Mouse (Mus musculus) kidney, adult 2 months (tissue): ENCODE results near the gene Rapgef2. TPM values are rescaled to one million over a fixed set of nuclear protein-coding genes. Genes with fewer than 3 reads are reported as not detected.

ENCODE experiments used
- DNase-seq: peaks from one replicate; pipeline ENCODE4 v3.0.0; 2021
- H3K27ac ChIP-seq: fragments of 200-500 bp; 2 replicates; pipeline ENCODE4 v1.5.1; 2012; ENCODE audit warnings: low read depth, low read length, control low read depth, inconsistent platforms; ENCODE audit not compliant: insufficient read depth
- H3K27me3 ChIP-seq: fragments of 200-500 bp; replicated peaks from 2 replicates; pipeline ENCODE4 v1.6.1; 2012; ENCODE audit warnings: mild to moderate bottlenecking, moderate library complexity, low read length, inconsistent platforms; ENCODE audit not compliant: control insufficient read depth, insufficient read depth
- H3K36me3 ChIP-seq: fragments of 200-500 bp; 2 replicates; pipeline ENCODE4 v1.6.1; 2012; ENCODE audit warnings: mild to moderate bottlenecking, moderate library complexity, low read length, inconsistent platforms; ENCODE audit not compliant: control insufficient read depth, insufficient read depth
- H3K4me1 ChIP-seq: fragments of 200-500 bp; 2 replicates; pipeline ENCODE4 v1.6.1; 2011; ENCODE audit warnings: low read length; ENCODE audit not compliant: control insufficient read depth, insufficient read depth
- H3K4me3 ChIP-seq: fragments of 200-500 bp; 2 replicates; pipeline ENCODE4 v1.5.1; 2011; ENCODE audit warnings: mild to moderate bottlenecking, low read depth, low read length, control low read depth; ENCODE audit not compliant: insufficient read depth
- CTCF ChIP-seq: fragments of 200-500 bp; conservative IDR thresholded peaks from 2 replicates; pipeline ENCODE4 v1.5.1; 2011; ENCODE audit warnings: low read depth, mild to moderate bottlenecking, control low read depth, low read length, moderate library complexity, mixed read lengths; ENCODE audit not compliant: insufficient read depth, insufficient read length
- POLR2A ChIP-seq: fragments of 200-500 bp; IDR thresholded peaks from one replicate; pipeline ENCODE4 v1.6.1; 2011; ENCODE audit warnings: low read depth, low read length, control low read depth
- WGBS: fragments of 180-500 bp; shearing (Covaris S2); methylation state at CpG from one replicate; pipeline ENCODE4 v1.1.7; 2018; 5-methylcytosine and 5-hydroxymethylcytosine counted together
- polyA plus RNA-seq: library from polyadenylated mRNA; depleted of rRNA; stranded (reverse); fragments of >200 nt; gene quantifications from 2 replicates; pipeline ENCODE4 v1.2.3, GENCODE M21; 2012

Gene Rapgef2
- polyA plus RNA-seq, 1 experiment = 7.6 TPM

- WGBS = 49% methylated on average over 6 of the region's 6 CpGs
- TF ChIP-seq POLR2A (no peak), CTCF (no peak)
- H3K36me3 ChIP-seq = no peaks in the 10 kb centered on the region
- peaks cover 21% of the 10 kb centered on the region for H3K4me1 ChIP-seq
- DNase-seq = peak; percentile 93
- H3K4me3 ChIP-seq = no peak overlapping the region
- peak overlapping the region; percentile 87 for H3K27ac ChIP-seq
- no peaks in the 10 kb centered on the region for H3K27me3 ChIP-seq
These were observed 24.5 kb downstream of the Rapgef2 start for GRCm38 (mm10) chr3:79261816-79262316.

GRCm38 (mm10) chr3:79254023-79254422, 32.3 kb downstream of the Rapgef2 start:
- DNase-seq = no peak
- H3K36me3 ChIP-seq = no peaks in the 10 kb centered on the region
- TF ChIP-seq POLR2A = no peak
- TF ChIP-seq CTCF = no peak
- H3K4me3 ChIP-seq = no peak overlapping the region
- no peak overlapping the region for H3K27ac ChIP-seq
- WGBS = 88% methylated on average over 3 of the region's 3 CpGs
- no peaks in the 10 kb centered on the region for H3K27me3 ChIP-seq
- peaks cover 4% of the 10 kb centered on the region; the same call in 1 of the 2 replicates for H3K4me1 ChIP-seq

- TF ChIP-seq CTCF (no peak), POLR2A (no peak)
- peak overlapping the region; percentile 58 for H3K27ac ChIP-seq
- no peaks in the 10 kb centered on the region for H3K36me3 ChIP-seq
- no peak overlapping the region for H3K4me3 ChIP-seq
- 37% methylated on average over 9 of the region's 9 CpGs for WGBS
- no peak for DNase-seq
- H3K4me1 ChIP-seq = peaks cover 4% of the 10 kb centered on the region; the same call in 1 of the 2 replicates
- H3K27me3 ChIP-seq = no peaks in the 10 kb centered on the region
These were observed 32.9 kb downstream of the Rapgef2 start for GRCm38 (mm10) chr3:79253416-79253815.

- H3K27ac ChIP-seq = peak overlapping the region; percentile 77
- 31% methylated on average over 5 of the region's 5 CpGs for WGBS
- no peak overlapping the region for H3K4me3 ChIP-seq
These were observed 33.4 kb downstream of the Rapgef2 start for GRCm38 (mm10) chr3:79252921-79253394.

GRCm38 (mm10) chr3:79249955-79250354, 36.4 kb downstream of the Rapgef2 start:
- peaks cover 5% of the 10 kb centered on the region; the same call in 1 of the 2 replicates for H3K4me1 ChIP-seq
- DNase-seq = no peak
- TF ChIP-seq CTCF (no peak), POLR2A (no peak)
- no peak overlapping the region for H3K27ac ChIP-seq
- H3K36me3 ChIP-seq = no peaks in the 10 kb centered on the region
- H3K4me3 ChIP-seq = no peak overlapping the region
- 54% methylated on average over 1 of the region's 1 CpGs for WGBS
- no peaks in the 10 kb centered on the region for H3K27me3 ChIP-seq

More at GRCm38 (mm10) chr3:79252921-79253394, 33.4 kb downstream of the Rapgef2 start:
- Histone ChIP-seq H3K27me3 (no peaks in the 10 kb centered on the region), H3K36me3 (no peaks in the 10 kb centered on the region), H3K4me1 (peaks cover 4% of the 10 kb centered on the region; the same call in 1 of the 2 replicates)
- peak; percentile 80 for DNase-seq
- TF ChIP-seq CTCF (no peak), POLR2A (no peak)

- peaks cover 5% of the 10 kb centered on the region; the same call in 1 of the 2 replicates for H3K4me1 ChIP-seq
- DNase-seq = no peak
- 75% methylated on average over 5 of the region's 5 CpGs for WGBS
- TF ChIP-seq CTCF (no peak), POLR2A (no peak)
- no peak overlapping the region for H3K4me3 ChIP-seq
- H3K27me3 ChIP-seq = no peaks in the 10 kb centered on the region
- no peaks in the 10 kb centered on the region for H3K36me3 ChIP-seq
- H3K27ac ChIP-seq = no peak overlapping the region
These were observed 37.6 kb downstream of the Rapgef2 start for GRCm38 (mm10) chr3:79248659-79249235.

- Histone ChIP-seq H3K27me3 (no peaks in the 10 kb centered on the region), H3K36me3 (no peaks in the 10 kb centered on the region), H3K4me3 (no peak overlapping the region), H3K4me1 (peaks cover 10% of the 10 kb centered on the region), H3K27ac (no peak overlapping the region)
- peak; percentile 32 for DNase-seq
- TF ChIP-seq CTCF (no peak), POLR2A (no peak)
- WGBS = 77% methylated on average over 11 of the region's 11 CpGs
These were observed 38.1 kb downstream of the Rapgef2 start for GRCm38 (mm10) chr3:79248208-79248607.
